Mouse (Mus musculus) c-Kit-positive CD71-positive TER-119-positive erythroid progenitor cells, embryonic 14.5 days (primary cell): ENCODE results near the gene Fbxw11.
"Not testable (repeated sequence)": the region's sequence is repeated elsewhere in the genome, so short reads cannot be mapped to it uniquely, and the experiment has no call there.

ENCODE experiments used
- DNase-seq: peaks from one replicate; pipeline ENCODE4 v3.0.0-alpha.2; 2013; ENCODE audit warnings: low spot score

Gene Fbxw11

GRCm38 (mm10) chr11:32708739-32709501 is 66.4 kb downstream of the Fbxw11 start:
- DNase-seq, result no peak

- peak; percentile 59 for DNase-seq
Observed at GRCm38 (mm10) chr11:32709563-32709962, 67.0 kb downstream of the Fbxw11 start.

- DNase-seq, result no peak
Observed at GRCm38 (mm10) chr11:32714230-32714629, 71.7 kb downstream of the Fbxw11 start.

GRCm38 (mm10) chr11:32714896-32715295 is 72.4 kb downstream of the Fbxw11 start:
- DNase-seq, result no peak

- DNase-seq, result no peak
Observed at GRCm38 (mm10) chr11:32715495-32715894, 73.0 kb downstream of the Fbxw11 start.

- no peak for DNase-seq
Observed at GRCm38 (mm10) chr11:32715970-32716369, 73.4 kb downstream of the Fbxw11 start.

GRCm38 (mm10) chr11:32716876-32717275 is 74.4 kb downstream of the Fbxw11 start:
- no peak for DNase-seq

GRCm38 (mm10) chr11:32717711-32718110 is 75.2 kb downstream of the Fbxw11 start:
- not testable (repeated sequence) for DNase-seq

- no peak for DNase-seq
Observed at GRCm38 (mm10) chr11:32718371-32718770, 75.8 kb downstream of the Fbxw11 start.

- no peak for DNase-seq
Observed at GRCm38 (mm10) chr11:32718979-32719378, 76.5 kb downstream of the Fbxw11 start.

GRCm38 (mm10) chr11:32722653-32723052 is 80.1 kb downstream of the Fbxw11 start:
- no peak for DNase-seq

GRCm38 (mm10) chr11:32723287-32723686 is 80.8 kb downstream of the Fbxw11 start:
- DNase-seq, result no peak

- DNase-seq, result no peak
Observed at GRCm38 (mm10) chr11:32725171-32725570, 82.6 kb downstream of the Fbxw11 start.

GRCm38 (mm10) chr11:32732467-32732866 is 89.9 kb downstream of the Fbxw11 start:
- no peak for DNase-seq

GRCm38 (mm10) chr11:32733195-32733594 is 90.7 kb downstream of the Fbxw11 start:
- no peak for DNase-seq

- no peak for DNase-seq
Observed at GRCm38 (mm10) chr11:32736371-32736770, 93.8 kb downstream of the Fbxw11 start.

GRCm38 (mm10) chr11:32737729-32738128 is 95.2 kb downstream of the Fbxw11 start:
- DNase-seq, result no peak

- DNase-seq, result no peak
Observed at GRCm38 (mm10) chr11:32743891-32744290, 101.4 kb downstream of the Fbxw11 start.

- DNase-seq, result no peak
Observed at GRCm38 (mm10) chr11:32744463-32744862, 101.9 kb downstream of the Fbxw11 start.

GRCm38 (mm10) chr11:32745466-32745865 is 102.9 kb downstream of the Fbxw11 start:
- DNase-seq, result no peak

GRCm38 (mm10) chr11:32746036-32746435 is 103.5 kb downstream of the Fbxw11 start:
- DNase-seq, result peak; percentile 16

- DNase-seq, result no peak
Observed at GRCm38 (mm10) chr11:32746475-32746874, 104.0 kb downstream of the Fbxw11 start.

- DNase-seq, result no peak
Observed at GRCm38 (mm10) chr11:32748800-32749199, 106.3 kb downstream of the Fbxw11 start.
